Mouse (Mus musculus) CH12.LX (cell line): ENCODE data around the gene Erbb4.

Experiments
- CTCF ChIP-seq, 2 experiments: IDR thresholded peaks in 1 of 2; conservative IDR thresholded peaks in 1 of 2; 2 replicates each; pipeline ENCODE4 v1.5.1; 2011 to 2012; ENCODE audit warnings: low read depth in 2 of 2, low read length in 2 of 2, improper control_type of control experiment in 1 of 2, inconsistent platforms in 1 of 2, mild to moderate bottlenecking in 1 of 2, moderate library complexity in 1 of 2
- MEF2A ChIP-seq: IDR thresholded peaks from 2 replicates; pipeline ENCODE4 v1.6.1; 2014; ENCODE audit warnings: low read depth, mild to moderate bottlenecking, inconsistent platforms, low read length, improper control_type of control experiment, borderline replicate concordance
- POLR2A ChIP-seq: IDR thresholded peaks from 2 replicates; pipeline ENCODE4 v1.6.1; 2011; ENCODE audit warnings: low read depth, mild to moderate bottlenecking, improper control_type of control experiment, low read length

GRCm38 (mm10) chr1:69101670-69102069 lies 6.2 kb downstream of the Erbb4 start:
- no peak for TF ChIP-seq MEF2A
- TF ChIP-seq CTCF (conservative IDR thresholded peaks at IDR 0.05 in 1 of 2, IDR thresholded peaks at IDR 0.05 in 1 of 2; ENCODE audit: low read depth in 2 of 2, low read length in 2 of 2), result no peak
- no peak for TF ChIP-seq POLR2A
